Mouse (Mus musculus): ENCODE measurements around the gene Ccr1l1.
"Not testable (repeated sequence)": the region's sequence is repeated elsewhere in the genome, so short reads cannot be mapped to it uniquely, and the experiment has no call there.

The Ccr1l1 gene

GRCm38 (mm10) chr9:123978308-123978707 lies at the start of gene Ccr1l1:
Ccr1l1 (minus strand) TSS chr9:123978408.
- DNase-seq: no peak

- no peak for DNase-seq
These were observed 43.5 kb upstream of the Ccr1l1 start, which contains the start of gene Ccr3 for GRCm38 (mm10) chr9:124021672-124022071. Ccr3 (plus strand) TSS chr9:124021972.

GRCm38 (mm10) chr9:124019887-124020286 lies 41.7 kb upstream of the Ccr1l1 start:
- no peak for DNase-seq

- DNase-seq: no peak
These were observed 37.8 kb upstream of the Ccr1l1 start for GRCm38 (mm10) chr9:124016048-124016447.

GRCm38 (mm10) chr9:124014985-124015652 lies 36.9 kb upstream of the Ccr1l1 start:
- DNase-seq: no peak

- DNase-seq: no peak
These were observed 35.1 kb upstream of the Ccr1l1 start for GRCm38 (mm10) chr9:124013270-124013669.

- DNase-seq: no peak
These were observed 34.5 kb upstream of the Ccr1l1 start for GRCm38 (mm10) chr9:124012691-124013090.

- DNase-seq: no peak
These were observed 21.6 kb upstream of the Ccr1l1 start for GRCm38 (mm10) chr9:123999784-124000183.

- no peak for DNase-seq
These were observed 19.5 kb upstream of the Ccr1l1 start for GRCm38 (mm10) chr9:123997719-123998118.

GRCm38 (mm10) chr9:123991312-123991906 lies 13.2 kb upstream of the Ccr1l1 start:
- no peak for DNase-seq

GRCm38 (mm10) chr9:123989671-123990070 lies 11.5 kb upstream of the Ccr1l1 start:
- DNase-seq: no peak

- DNase-seq: no peak
These were observed 8.0 kb upstream of the Ccr1l1 start for GRCm38 (mm10) chr9:123986217-123986616.

- DNase-seq: no peak
These were observed 6.7 kb upstream of the Ccr1l1 start for GRCm38 (mm10) chr9:123984943-123985342.

- DNase-seq: no peak
These were observed 4.5 kb upstream of the Ccr1l1 start for GRCm38 (mm10) chr9:123982720-123983119.

- DNase-seq: no peak
These were observed 3.7 kb upstream of the Ccr1l1 start for GRCm38 (mm10) chr9:123981909-123982308.

- DNase-seq: not testable (repeated sequence)
These were observed 2.8 kb upstream of the Ccr1l1 start for GRCm38 (mm10) chr9:123980858-123981475.

GRCm38 (mm10) chr9:123976876-123977663 lies 1.1 kb downstream of the Ccr1l1 start:
- no peak for DNase-seq

- DNase-seq: no peak
These were observed 2.6 kb downstream of the Ccr1l1 start for GRCm38 (mm10) chr9:123975630-123976029.

- no peak for DNase-seq
These were observed 9.8 kb downstream of the Ccr1l1 start, which contains the start of gene Ccr1 for GRCm38 (mm10) chr9:123968290-123968912. Ccr1 (minus strand) TSS chr9:123968692.

GRCm38 (mm10) chr9:123966858-123967495 lies 11.2 kb downstream of the Ccr1l1 start:
- not testable (repeated sequence) for DNase-seq

- no peak for DNase-seq
These were observed 13.4 kb downstream of the Ccr1l1 start for GRCm38 (mm10) chr9:123964776-123965175.

- no peak for DNase-seq
These were observed 18.0 kb downstream of the Ccr1l1 start for GRCm38 (mm10) chr9:123960161-123960560.
